Mouse (Mus musculus) neural tube, embryonic 15.5 days (tissue): ENCODE measurements around the gene Foxp2. TPM values are rescaled to one million over a fixed set of nuclear protein-coding genes. Genes with fewer than 3 reads are reported as not detected.

ENCODE experiments used
- ATAC-seq: fragments of 200-750 bp; cut with Nextera tagmentation; 2 replicates; pipeline ENCODE4 v1.8.0; 2017; ENCODE audit warnings: mild to moderate bottlenecking, moderate TSS enrichment, moderate library complexity; ENCODE audit not compliant: low FRiP score
- H3K27ac ChIP-seq: fragments of 300-500 bp; sonication (generic); replicated peaks from 2 replicates; pipeline ENCODE4 v1.5.1; 2015; ENCODE audit warnings: mild to moderate bottlenecking, inconsistent platforms
- H3K27me3 ChIP-seq: fragments of 300-500 bp; sonication (generic); replicated peaks from 2 replicates; pipeline ENCODE4 v1.6.1; 2015; ENCODE audit warnings: inconsistent platforms
- H3K36me3 ChIP-seq: fragments of 300-500 bp; sonication (generic); 2 replicates; pipeline ENCODE4 v1.6.1; 2015; ENCODE audit warnings: inconsistent platforms
- H3K4me1 ChIP-seq: fragments of 300-500 bp; sonication (generic); 2 replicates; pipeline ENCODE4 v1.6.1; 2015; ENCODE audit warnings: inconsistent platforms
- H3K4me2 ChIP-seq: fragments of 300-500 bp; sonication (generic); 2 replicates; pipeline ENCODE4 v1.6.1; 2015; ENCODE audit warnings: inconsistent platforms, mild to moderate bottlenecking, moderate library complexity
- H3K4me3 ChIP-seq: fragments of 300-500 bp; sonication (generic); replicated peaks from 2 replicates; pipeline ENCODE4 v1.5.1; 2015; ENCODE audit warnings: mild to moderate bottlenecking, inconsistent platforms
- H3K9ac ChIP-seq: fragments of 300-500 bp; sonication (generic); replicated peaks from 2 replicates; pipeline ENCODE4 v1.6.1; 2015; ENCODE audit warnings: mild to moderate bottlenecking, inconsistent platforms
- H3K9me3 ChIP-seq: fragments of 300-500 bp; sonication (generic); replicated peaks from 2 replicates; pipeline ENCODE4 v1.6.1; 2016; ENCODE audit warnings: inconsistent platforms
- WGBS: fragments of 180-500 bp; shearing (Covaris S2); methylation state at CpG from one replicate; pipeline ENCODE4 v1.1.7; 2015; ENCODE audit warnings: mixed read lengths; 5-methylcytosine and 5-hydroxymethylcytosine counted together
- polyA plus RNA-seq: library from polyadenylated mRNA; unstranded; fragments of >200 nt; fragmentation: Nextera tagmentation; extraction: Ambion mirVana; gene quantifications from 2 replicates; pipeline ENCODE4 v1.2.1, GENCODE M21; 2015

The Foxp2 gene
- polyA plus RNA-seq, 1 experiment from 2014 or later: 14.9 TPM

GRCm38 (mm10) chr6:15121339-15121738 is 220.2 kb downstream of the Foxp2 start:
- no peaks in the 10 kb centered on the region for H3K9me3 ChIP-seq
- no peaks in the 10 kb centered on the region for H3K36me3 ChIP-seq
- H3K27me3 ChIP-seq: no peaks in the 10 kb centered on the region
- ATAC-seq: no peak
- H3K27ac ChIP-seq: no peak overlapping the region
- H3K9ac ChIP-seq: no peak overlapping the region
- H3K4me1 ChIP-seq: no peaks in the 10 kb centered on the region
- H3K4me3 ChIP-seq: no peak overlapping the region
- no peak overlapping the region for H3K4me2 ChIP-seq

GRCm38 (mm10) chr6:15130142-15130541 is 229.0 kb downstream of the Foxp2 start:
- no peak for ATAC-seq
- Histone ChIP-seq H3K4me3 (no peak overlapping the region), H3K9ac (no peak overlapping the region), H3K27ac (no peak overlapping the region), H3K9me3 (no peaks in the 10 kb centered on the region), H3K4me1 (no peaks in the 10 kb centered on the region), H3K27me3 (no peaks in the 10 kb centered on the region), H3K36me3 (no peaks in the 10 kb centered on the region), H3K4me2 (no peak overlapping the region)
- 85% methylated on average over 2 of the region's 2 CpGs for WGBS

DNA sequence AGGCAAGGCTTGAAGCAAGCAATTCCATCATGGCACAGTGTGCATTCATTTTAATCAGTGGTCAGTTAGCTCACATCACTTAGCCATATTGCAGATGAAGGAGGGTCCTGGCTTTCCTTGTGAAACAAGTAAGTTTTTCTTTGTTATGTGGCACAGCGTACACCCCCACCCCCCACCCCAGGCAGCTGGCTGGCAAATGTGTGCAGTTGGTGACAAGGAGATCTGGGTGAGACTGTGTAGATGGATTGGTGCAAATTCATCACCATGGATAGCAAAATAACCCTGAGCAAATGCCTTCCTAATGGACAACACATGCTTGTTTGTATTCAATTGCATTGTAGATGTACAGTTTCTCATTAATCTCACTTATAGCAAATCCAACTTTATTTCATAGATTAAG is 240.9 kb downstream of the Foxp2 start:
- WGBS: 65% methylated on average over 1 of the region's 1 CpGs
- Histone ChIP-seq H3K9ac (no peak overlapping the region), H3K4me1 (no peaks in the 10 kb centered on the region), H3K27ac (no peak overlapping the region), H3K36me3 (no peaks in the 10 kb centered on the region), H3K4me3 (no peak overlapping the region), H3K4me2 (no peak overlapping the region), H3K27me3 (no peaks in the 10 kb centered on the region), H3K9me3 (no peaks in the 10 kb centered on the region)
- ATAC-seq: no peak

DNA sequence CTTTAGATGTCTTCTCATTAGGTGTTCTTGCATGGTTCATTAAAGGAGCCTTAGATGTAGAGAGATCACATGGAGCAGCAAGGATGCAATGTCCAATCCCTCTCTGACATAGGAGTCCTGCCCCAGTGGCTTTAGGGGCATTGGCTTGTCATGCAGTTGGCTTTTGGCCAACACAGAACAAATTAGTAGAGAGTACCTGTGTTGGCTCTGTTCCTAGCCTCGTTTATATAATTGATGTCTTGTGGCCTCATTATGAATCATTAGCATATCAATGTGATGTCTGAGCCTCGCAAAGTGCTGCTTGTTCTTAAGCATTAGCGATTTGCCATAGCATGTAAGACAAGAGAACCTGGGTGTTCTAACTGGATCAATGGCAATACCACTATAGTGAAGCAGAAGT is 250.5 kb downstream of the Foxp2 start:
- Histone ChIP-seq H3K4me3 (no peak overlapping the region), H3K4me1 (no peaks in the 10 kb centered on the region), H3K27ac (no peak overlapping the region), H3K4me2 (no peak overlapping the region), H3K36me3 (no peaks in the 10 kb centered on the region), H3K9ac (no peak overlapping the region), H3K9me3 (no peaks in the 10 kb centered on the region), H3K27me3 (no peaks in the 10 kb centered on the region)
- WGBS: 22% methylated on average over 3 of the region's 3 CpGs
- no peak for ATAC-seq

DNA sequence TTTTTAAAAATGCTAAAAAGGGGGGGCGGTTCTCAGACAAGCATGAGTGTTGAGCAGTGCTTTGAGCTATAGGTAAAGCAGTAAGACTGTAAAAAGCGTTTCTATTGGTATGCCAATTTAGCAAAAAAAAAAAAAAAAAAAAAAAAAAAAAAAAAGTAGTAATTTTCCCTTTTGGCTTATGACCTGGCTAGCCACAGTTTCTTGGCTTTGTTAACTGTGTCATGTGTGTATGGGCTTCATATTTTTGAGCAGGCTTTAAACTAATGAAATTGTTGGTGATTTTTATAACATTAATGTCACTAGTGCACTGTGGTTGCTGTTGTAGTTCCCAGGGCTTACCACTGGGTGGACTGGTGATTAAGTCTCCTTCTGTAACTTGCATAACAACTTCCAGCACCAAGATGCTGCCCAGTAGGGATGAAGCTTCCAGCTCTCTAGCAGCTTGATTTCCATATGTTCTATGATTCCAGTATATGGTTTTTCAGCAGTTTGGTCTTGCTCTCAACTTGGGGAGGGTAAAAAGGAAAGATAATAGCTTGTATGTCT is 262.4 kb downstream of the Foxp2 start:
- H3K4me3 ChIP-seq: no peak overlapping the region
- no peak overlapping the region for H3K9ac ChIP-seq
- ATAC-seq: no peak
- H3K27ac ChIP-seq: no peak overlapping the region
- no peaks in the 10 kb centered on the region for H3K9me3 ChIP-seq
- H3K36me3 ChIP-seq: no peaks in the 10 kb centered on the region
- no peaks in the 10 kb centered on the region for H3K4me1 ChIP-seq
- H3K27me3 ChIP-seq: no peaks in the 10 kb centered on the region
- WGBS: 71% methylated on average over 2 of the region's 2 CpGs
- H3K4me2 ChIP-seq: no peak overlapping the region

GRCm38 (mm10) chr6:15176754-15177153 is 275.6 kb downstream of the Foxp2 start:
- Histone ChIP-seq H3K9me3 (no peaks in the 10 kb centered on the region), H3K27ac (no peak overlapping the region), H3K36me3 (no peaks in the 10 kb centered on the region), H3K27me3 (no peaks in the 10 kb centered on the region), H3K9ac (no peak overlapping the region), H3K4me2 (no peak overlapping the region), H3K4me3 (no peak overlapping the region), H3K4me1 (no peaks in the 10 kb centered on the region)
- ATAC-seq: no peak

GRCm38 (mm10) chr6:15192877-15193276 is 291.7 kb downstream of the Foxp2 start:
- Histone ChIP-seq H3K9ac (no peak overlapping the region), H3K36me3 (no peaks in the 10 kb centered on the region), H3K4me3 (no peak overlapping the region), H3K27ac (no peak overlapping the region), H3K27me3 (no peaks in the 10 kb centered on the region), H3K4me2 (no peak overlapping the region), H3K9me3 (no peaks in the 10 kb centered on the region), H3K4me1 (no peaks in the 10 kb centered on the region)
- ATAC-seq: no peak
- WGBS: 82% methylated on average over 5 of the region's 5 CpGs

DNA sequence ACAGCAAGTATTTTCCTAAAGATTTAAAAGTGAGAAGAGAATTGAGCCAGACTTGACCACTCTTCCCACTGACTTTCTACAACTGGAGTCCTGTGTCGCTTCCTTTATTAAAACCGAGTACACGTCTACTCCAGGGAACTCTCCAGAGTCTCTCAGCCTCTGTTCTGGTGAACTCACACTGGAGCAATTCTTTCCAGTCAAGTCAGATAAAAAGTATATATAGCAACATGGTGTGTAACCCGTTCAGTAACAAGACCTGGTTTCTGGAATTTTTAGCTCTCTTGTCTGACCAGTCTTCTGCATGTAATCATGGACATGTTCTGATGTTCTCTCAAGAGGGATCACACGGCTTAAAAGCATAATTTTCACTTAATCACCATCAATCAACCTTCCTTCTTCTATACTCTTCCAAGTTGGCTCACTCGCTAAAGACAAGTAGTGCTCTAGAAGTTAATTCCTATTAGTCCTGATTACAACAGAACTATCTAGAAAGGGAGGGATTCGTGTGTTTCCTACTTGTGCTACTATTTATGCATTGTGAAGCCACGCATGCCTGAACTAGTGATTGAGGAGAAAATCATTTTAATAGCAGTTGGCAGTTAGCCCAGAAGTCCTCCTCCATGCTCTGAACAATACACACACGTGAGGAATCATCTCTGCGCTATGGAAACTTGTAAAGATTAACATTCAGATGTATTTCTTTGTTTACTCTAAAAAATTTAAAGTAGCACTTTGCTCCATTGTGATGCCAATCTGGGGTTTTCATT is 341.2 kb downstream of the Foxp2 start:
- ATAC-seq: no peak
- Histone ChIP-seq H3K4me2 (no peak overlapping the region), H3K4me3 (no peak overlapping the region), H3K9ac (no peak overlapping the region), H3K27ac (no peak overlapping the region), H3K27me3 (no peaks in the 10 kb centered on the region), H3K9me3 (no peaks in the 10 kb centered on the region), H3K4me1 (no peaks in the 10 kb centered on the region), H3K36me3 (no peaks in the 10 kb centered on the region)
- 67% methylated on average over 10 of the region's 10 CpGs for WGBS

DNA sequence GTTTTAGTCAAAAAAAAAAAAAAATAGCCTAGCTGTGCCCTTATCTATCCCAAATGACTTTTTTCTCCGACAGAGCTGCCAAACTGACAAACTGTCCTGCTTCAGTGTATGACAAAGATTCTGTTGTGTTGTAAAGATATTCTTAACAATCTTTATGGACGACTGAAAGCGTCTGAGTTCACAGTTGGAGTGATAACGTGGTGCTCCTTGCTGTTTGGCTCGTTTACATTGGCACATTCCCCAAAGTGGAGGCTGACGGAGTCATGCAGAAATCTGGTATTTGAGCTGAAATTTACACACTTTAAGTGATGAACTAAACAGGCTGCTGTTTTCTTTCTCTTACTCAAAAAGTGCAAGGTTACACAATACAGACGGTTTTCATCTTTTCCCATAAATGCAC is 356.2 kb downstream of the Foxp2 start:
- H3K4me2 ChIP-seq: peak overlapping the region; percentile 20; the same call in 1 of the 2 replicates
- 18% methylated on average over 7 of the region's 7 CpGs for WGBS
- ATAC-seq: no peak

DNA sequence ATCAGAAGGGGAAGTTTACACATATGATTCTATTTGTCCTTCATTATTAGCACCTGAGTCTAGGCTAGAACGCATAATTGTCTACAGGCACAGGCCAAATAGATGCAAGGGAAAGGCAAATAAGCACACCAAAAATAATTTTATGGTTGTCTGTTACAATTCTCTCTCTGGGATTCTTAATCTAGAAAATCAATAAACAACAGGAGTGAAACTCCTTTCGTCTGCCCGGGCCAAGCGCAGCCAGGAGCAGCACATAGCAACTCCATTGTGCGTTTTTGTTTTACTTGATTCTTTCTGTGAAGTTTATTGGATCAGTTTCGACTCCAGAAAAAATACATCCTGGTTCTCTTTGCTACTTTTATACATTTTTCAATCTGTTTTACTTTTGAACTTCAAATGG is 356.7 kb downstream of the Foxp2 start:
- no peak overlapping the region for H3K9ac ChIP-seq
- no peaks in the 10 kb centered on the region for H3K27me3 ChIP-seq
- no peaks in the 10 kb centered on the region for H3K36me3 ChIP-seq
- H3K4me3 ChIP-seq: no peak overlapping the region
- ATAC-seq: no peak
- H3K4me1 ChIP-seq: no peaks in the 10 kb centered on the region
- no peak overlapping the region for H3K27ac ChIP-seq
- 53% methylated on average over 6 of the region's 6 CpGs for whole genome bisulfite sequencing
- H3K4me2 ChIP-seq: peak overlapping the region; percentile 20; the same call in 1 of the 2 replicates
- H3K9me3 ChIP-seq: no peaks in the 10 kb centered on the region

More for the DNA sequence above, 356.2 kb downstream of the Foxp2 start:
- no peaks in the 10 kb centered on the region for H3K9me3 ChIP-seq
- no peak overlapping the region for H3K27ac ChIP-seq
- no peak overlapping the region for H3K9ac ChIP-seq
- H3K27me3 ChIP-seq: no peaks in the 10 kb centered on the region
- H3K4me3 ChIP-seq: no peak overlapping the region
- H3K36me3 ChIP-seq: no peaks in the 10 kb centered on the region
- no peaks in the 10 kb centered on the region for H3K4me1 ChIP-seq

- WGBS: 81% methylated on average over 2 of the region's 2 CpGs
- no peak overlapping the region for H3K27ac ChIP-seq
- ATAC-seq: no peak
These were observed 367.0 kb downstream of the Foxp2 start for GRCm38 (mm10) chr6:15268136-15268535.

GRCm38 (mm10) chr6:15285213-15285612 is 384.1 kb downstream of the Foxp2 start:
- H3K9ac ChIP-seq: no peak overlapping the region
- H3K36me3 ChIP-seq: no peaks in the 10 kb centered on the region
- H3K4me1 ChIP-seq: peaks cover 3% of the 10 kb centered on the region; the same call in 1 of the 2 replicates
- no peak overlapping the region for H3K4me2 ChIP-seq
- H3K4me3 ChIP-seq: no peak overlapping the region
- H3K27me3 ChIP-seq: no peaks in the 10 kb centered on the region
- H3K27ac ChIP-seq: no peak overlapping the region
- no peaks in the 10 kb centered on the region for H3K9me3 ChIP-seq
- 35% methylated on average over 3 of the region's 3 CpGs for WGBS
- no peak for ATAC-seq

More at GRCm38 (mm10) chr6:15268136-15268535, 367.0 kb downstream of the Foxp2 start:
- H3K4me3 ChIP-seq: no peak overlapping the region
- no peaks in the 10 kb centered on the region for H3K27me3 ChIP-seq
- H3K36me3 ChIP-seq: no peaks in the 10 kb centered on the region
- H3K9ac ChIP-seq: no peak overlapping the region
- no peaks in the 10 kb centered on the region for H3K4me1 ChIP-seq
- H3K4me2 ChIP-seq: no peak overlapping the region
- H3K9me3 ChIP-seq: no peaks in the 10 kb centered on the region
